Mouse (Mus musculus): ENCODE results near the gene Pex7.

GRCm38 (mm10) chr10:19818723-19819355, 88.7 kb downstream of the Pex7 start:
- TF ChIP-seq CTCF (conservative IDR thresholded peaks at IDR 0.05; ENCODE audit: low read length), result no peak
- TF ChIP-seq NANOG (IDR thresholded peaks at IDR 0.05; ENCODE audit: borderline replicate concordance, low read length), result no peak
